Mouse (Mus musculus) hindbrain, postnatal 0 days (tissue): Measurements from ENCODE around the gene Myo6. TPM values are rescaled to one million over a fixed set of nuclear protein-coding genes. Genes with fewer than 3 reads are reported as not detected.

ENCODE experiments used
- ATAC-seq: fragments of 200-750 bp; cut with Nextera tagmentation; 2 replicates; pipeline ENCODE4 v1.8.0; 2017; ENCODE audit warnings: mild to moderate bottlenecking, moderate TSS enrichment, moderate library complexity
- DNase-seq: peaks from one replicate; pipeline ENCODE4 v3.0.0-alpha.2; 2015; ENCODE audit warnings: low spot score
- H3K27ac ChIP-seq: fragments of 300-500 bp; sonication (generic); 2 replicates; pipeline ENCODE4 v1.5.1; 2014; ENCODE audit warnings: mild to moderate bottlenecking
- H3K27me3 ChIP-seq: fragments of 300-500 bp; sonication (generic); 2 replicates; pipeline ENCODE4 v1.6.1; 2014; ENCODE audit warnings: low read length, mixed read lengths; ENCODE audit not compliant: insufficient read depth
- H3K36me3 ChIP-seq: fragments of 300-500 bp; sonication (generic); 2 replicates; pipeline ENCODE4 v1.6.1; 2014; ENCODE audit warnings: low read length, mixed read lengths; ENCODE audit not compliant: insufficient read depth
- H3K4me1 ChIP-seq: fragments of 300-500 bp; sonication (generic); 2 replicates; pipeline ENCODE4 v1.6.1; 2014; ENCODE audit warnings: antibody characterized with exemption, low read length, mixed read lengths; ENCODE audit not compliant: insufficient read depth
- H3K4me2 ChIP-seq: fragments of 300-500 bp; sonication (generic); 2 replicates; pipeline ENCODE4 v1.6.1; 2014; ENCODE audit warnings: low read depth, mild to moderate bottlenecking, low read length, moderate library complexity, mixed read lengths
- H3K4me3 ChIP-seq: fragments of 300-500 bp; sonication (generic); 2 replicates; pipeline ENCODE4 v1.5.1; 2014; ENCODE audit warnings: low read length
- H3K9ac ChIP-seq: fragments of 300-500 bp; sonication (generic); replicated peaks from 2 replicates; pipeline ENCODE4 v1.6.1; 2014; ENCODE audit warnings: mild to moderate bottlenecking, low read length, moderate library complexity, mixed read lengths
- H3K9me3 ChIP-seq: fragments of 300-500 bp; sonication (generic); 2 replicates; pipeline ENCODE4 v1.6.1; 2016; ENCODE audit warnings: low read length, mixed read lengths
- CTCF ChIP-seq: IDR thresholded peaks from 2 replicates; pipeline ENCODE4 v1.5.1; 2016; ENCODE audit warnings: antibody characterized with exemption, control low read depth, low read depth
- WGBS: fragments of 180-500 bp; shearing (Covaris S2); extraction: QIAGEN DNeasy Blood & Tissue Kit; methylation state at CpG from one replicate; pipeline ENCODE4 v1.1.7; 2014; 5-methylcytosine and 5-hydroxymethylcytosine counted together
- polyA plus RNA-seq: library from polyadenylated mRNA; unstranded; fragments of >200 nt; fragmentation: Nextera tagmentation; extraction: Ambion mirVana; gene quantifications from 2 replicates; pipeline ENCODE4 v1.2.1, GENCODE M21; 2015
- total RNA-seq: library from RNA; depleted of rRNA; stranded (reverse); fragments of >200 nt; gene quantifications from 2 replicates; pipeline ENCODE4 v1.2.3, GENCODE M21; 2014

Gene Myo6
- total and polyA plus RNA-seq, 2 experiments from 2014 or later: 32.6 to 48.4 TPM

GRCm38 (mm10) chr9:80332153-80332552, 167.3 kb downstream of the Myo6 start:
- H3K4me2 ChIP-seq: peak overlapping the region; percentile 55
- no peak overlapping the region for H3K27ac ChIP-seq
- no peaks in the 10 kb centered on the region for H3K27me3 ChIP-seq
- ATAC-seq: peak; percentile 77
- peak overlapping the region; percentile 7; the same call in 1 of the 2 replicates for H3K4me3 ChIP-seq
- peak; percentile 77 for TF ChIP-seq CTCF
- no peaks in the 10 kb centered on the region for H3K4me1 ChIP-seq
- no peak overlapping the region for H3K9ac ChIP-seq
- peak; percentile 88 for DNase-seq
- no peaks in the 10 kb centered on the region for H3K9me3 ChIP-seq
- WGBS: 17% methylated on average over 14 of the region's 14 CpGs
- no peaks in the 10 kb centered on the region for H3K36me3 ChIP-seq

- TF ChIP-seq CTCF: no peak
- DNase-seq (peak; percentile 25), ATAC-seq (no peak)
- Histone ChIP-seq H3K4me2 (peak overlapping the region; percentile 39), H3K9me3 (no peaks in the 10 kb centered on the region), H3K4me1 (no peaks in the 10 kb centered on the region), H3K27me3 (no peaks in the 10 kb centered on the region), H3K4me3 (no peak overlapping the region), H3K36me3 (no peaks in the 10 kb centered on the region), H3K27ac (no peak overlapping the region), H3K9ac (no peak overlapping the region; the same call in 1 of the 2 replicates)
- WGBS: 32% methylated on average over 8 of the region's 8 CpGs
Measured at GRCm38 (mm10) chr9:80333466-80333865, 168.6 kb downstream of the Myo6 start.

GRCm38 (mm10) chr9:80333998-80334605, 169.3 kb downstream of the Myo6 start:
- no peak for ATAC-seq
- Histone ChIP-seq H3K4me2 (peak overlapping the region; percentile 39), H3K36me3 (no peaks in the 10 kb centered on the region), H3K9me3 (no peaks in the 10 kb centered on the region), H3K27me3 (no peaks in the 10 kb centered on the region), H3K9ac (no peak overlapping the region; the same call in 1 of the 2 replicates), H3K27ac (no peak overlapping the region), H3K4me3 (no peak overlapping the region), H3K4me1 (no peaks in the 10 kb centered on the region)
- DNase-seq: peak; percentile 12
- no peak for TF ChIP-seq CTCF
- 42% methylated on average over 14 of the region's 14 CpGs for WGBS

GRCm38 (mm10) chr9:80335660-80336357, 171.0 kb downstream of the Myo6 start:
- no peak overlapping the region for H3K9ac ChIP-seq
- no peak overlapping the region for H3K27ac ChIP-seq
- no peak for TF ChIP-seq CTCF
- H3K4me1 ChIP-seq: no peaks in the 10 kb centered on the region
- H3K27me3 ChIP-seq: no peaks in the 10 kb centered on the region
- DNase-seq (no peak), ATAC-seq (no peak)
- H3K36me3 ChIP-seq: no peaks in the 10 kb centered on the region
- H3K9me3 ChIP-seq: no peaks in the 10 kb centered on the region
- no peak overlapping the region for H3K4me2 ChIP-seq
- no peak overlapping the region for H3K4me3 ChIP-seq
- 88% methylated on average over 13 of the region's 13 CpGs for WGBS

GRCm38 (mm10) chr9:80338026-80338425, 173.2 kb downstream of the Myo6 start:
- H3K9ac ChIP-seq: no peak overlapping the region
- 85% methylated on average over 6 of the region's 6 CpGs for WGBS
- no peak overlapping the region for H3K4me2 ChIP-seq
- no peak overlapping the region for H3K4me3 ChIP-seq
- TF ChIP-seq CTCF: no peak
- DNase-seq (no peak), ATAC-seq (no peak)
- no peaks in the 10 kb centered on the region for H3K36me3 ChIP-seq
- no peaks in the 10 kb centered on the region for H3K9me3 ChIP-seq
- no peak overlapping the region for H3K27ac ChIP-seq
- H3K27me3 ChIP-seq: no peaks in the 10 kb centered on the region
- no peaks in the 10 kb centered on the region for H3K4me1 ChIP-seq

GRCm38 (mm10) chr9:80340927-80341326, 176.1 kb downstream of the Myo6 start:
- ATAC-seq: no peak
- no peak for DNase-seq
- TF ChIP-seq CTCF: no peak
- Histone ChIP-seq H3K4me2 (no peak overlapping the region), H3K9me3 (no peaks in the 10 kb centered on the region), H3K9ac (no peak overlapping the region), H3K36me3 (no peaks in the 10 kb centered on the region), H3K4me1 (no peaks in the 10 kb centered on the region), H3K27ac (no peak overlapping the region), H3K27me3 (no peaks in the 10 kb centered on the region), H3K4me3 (no peak overlapping the region)
- 47% methylated on average over 1 of the region's 1 CpGs for WGBS

- DNase-seq (no peak), ATAC-seq (no peak)
- H3K27me3 ChIP-seq: no peaks in the 10 kb centered on the region
- WGBS: 98% methylated on average over 16 of the region's 16 CpGs
- no peaks in the 10 kb centered on the region for H3K9me3 ChIP-seq
- no peak overlapping the region for H3K4me3 ChIP-seq
- no peak overlapping the region for H3K27ac ChIP-seq
- H3K4me2 ChIP-seq: no peak overlapping the region
- H3K4me1 ChIP-seq: no peaks in the 10 kb centered on the region
- TF ChIP-seq CTCF: no peak
- H3K36me3 ChIP-seq: no peaks in the 10 kb centered on the region
- H3K9ac ChIP-seq: no peak overlapping the region
Measured at GRCm38 (mm10) chr9:80341756-80342155, 176.9 kb downstream of the Myo6 start.
